Mouse (Mus musculus) T-helper 17 cell (primary cell): Measurements from ENCODE around the gene Gm17660.

Experiments used
- in situ Hi-C, 2 experiments: fragments of 300-600 bp; cut with MboI, MseI; formaldehyde crosslinking; loops; 1 replicate in 1 of 2; 2 replicates in 1 of 2; pipeline ENCODE4 v1.15.1; 2025; ENCODE audit warnings: high pct_unique_total_duplicates in 2 of 2

Gene Gm17660

DNA sequence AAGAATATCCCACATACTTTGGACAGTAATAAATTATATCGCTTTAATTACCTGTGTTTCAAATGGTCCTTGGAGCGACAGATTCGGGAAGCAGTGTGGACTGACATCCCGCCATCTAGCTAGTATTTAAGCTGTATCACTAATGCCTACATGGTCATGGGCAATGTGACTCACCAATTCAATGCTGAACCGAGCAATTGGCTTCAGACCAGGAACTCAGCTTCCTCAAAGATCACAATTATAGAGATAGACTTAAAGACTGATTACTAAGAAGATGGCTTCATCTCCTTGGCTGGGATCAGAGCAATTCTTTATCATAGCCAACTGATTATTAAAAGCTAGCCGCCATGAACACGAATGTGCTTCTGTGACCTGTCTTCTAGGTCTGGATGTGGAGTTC, at the start of gene Gm17660:
Gene Gm17660 (minus strand): TSS at position 101 of the 400 bp plus-strand sequence.
- in situ Hi-C loops = loop anchor here in 1 of 2 experiments (5.0 kb wide), 1 partner anchor 255 kb away; no protein-coding TSS in a partner anchor

- in situ Hi-C loops = no loop called here
Measured at GRCm38 (mm10) chr5:104126561-104127320, 49.3 kb upstream of the Gm17660 start.

DNA sequence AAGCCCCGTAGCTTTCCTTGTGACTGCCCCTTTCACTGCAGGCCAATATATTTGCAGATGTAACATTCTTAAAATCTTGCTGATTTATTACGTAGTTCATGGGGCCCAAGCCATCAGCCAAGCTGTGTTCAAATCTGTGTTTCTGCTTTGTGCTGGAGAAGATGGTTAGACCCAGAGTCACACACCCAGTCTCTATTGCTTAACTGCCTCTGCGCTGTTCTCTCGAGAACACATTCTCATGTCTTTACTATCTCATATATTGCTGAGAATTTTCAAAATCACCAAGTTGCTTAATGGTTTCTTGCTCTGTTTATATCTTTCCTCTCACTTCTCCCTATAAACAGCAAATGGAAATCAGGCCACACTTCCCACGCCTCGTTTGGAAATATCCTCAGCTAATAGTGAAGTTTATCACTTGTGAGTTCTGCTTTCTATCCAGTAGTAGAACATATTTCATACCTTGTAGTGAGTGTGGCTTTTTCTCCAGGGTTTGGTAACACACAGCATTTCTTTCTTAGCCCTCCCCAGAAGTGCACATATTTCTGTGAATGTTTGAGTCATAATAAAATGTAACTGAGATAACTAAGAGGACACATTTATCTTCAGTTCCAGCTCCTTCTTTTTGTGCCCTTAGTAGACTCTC, 46.7 kb upstream of the Gm17660 start:
- in situ Hi-C loops = no loop called here

DNA sequence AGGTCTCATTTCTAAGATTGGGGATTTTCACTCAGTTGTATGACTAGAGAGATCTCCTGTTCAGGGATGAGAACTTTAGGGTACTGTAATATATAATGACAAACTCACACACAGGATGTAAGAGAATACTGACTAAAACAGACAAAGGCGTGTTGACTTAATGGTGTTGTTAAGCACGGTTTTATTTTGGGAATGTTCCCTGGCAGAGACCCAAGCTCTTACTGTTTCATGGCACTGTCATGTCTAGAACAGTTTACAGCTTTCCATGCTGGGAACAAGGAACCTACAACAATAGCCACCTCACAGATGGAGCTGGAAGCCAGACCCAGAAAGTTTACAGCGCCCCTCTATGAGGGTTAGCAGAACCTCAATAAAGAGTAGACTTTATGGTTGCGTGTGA, 38.5 kb upstream of the Gm17660 start:
- in situ Hi-C loops = no loop called here

GRCm38 (mm10) chr5:104115118-104115517, 37.7 kb upstream of the Gm17660 start:
- in situ Hi-C loops = no loop called here

GRCm38 (mm10) chr5:104113491-104114172, 36.2 kb upstream of the Gm17660 start, which contains the start of gene Sparcl1:
Gene Sparcl1 (minus strand): TSS chr5:104113733.
- in situ Hi-C loops = no loop called here

GRCm38 (mm10) chr5:104112511-104112910, 35.1 kb upstream of the Gm17660 start:
- in situ Hi-C loops = no loop called here

- in situ Hi-C loops = no loop called here
Measured at GRCm38 (mm10) chr5:104112016-104112415, 34.6 kb upstream of the Gm17660 start.

GRCm38 (mm10) chr5:104110171-104110920, 32.9 kb upstream of the Gm17660 start:
- in situ Hi-C loops = no loop called here

- in situ Hi-C loops = no loop called here
Measured at GRCm38 (mm10) chr5:104109516-104109915, 32.1 kb upstream of the Gm17660 start.

- in situ Hi-C loops = no loop called here
Measured at GRCm38 (mm10) chr5:104108879-104109369, 31.5 kb upstream of the Gm17660 start.

DNA sequence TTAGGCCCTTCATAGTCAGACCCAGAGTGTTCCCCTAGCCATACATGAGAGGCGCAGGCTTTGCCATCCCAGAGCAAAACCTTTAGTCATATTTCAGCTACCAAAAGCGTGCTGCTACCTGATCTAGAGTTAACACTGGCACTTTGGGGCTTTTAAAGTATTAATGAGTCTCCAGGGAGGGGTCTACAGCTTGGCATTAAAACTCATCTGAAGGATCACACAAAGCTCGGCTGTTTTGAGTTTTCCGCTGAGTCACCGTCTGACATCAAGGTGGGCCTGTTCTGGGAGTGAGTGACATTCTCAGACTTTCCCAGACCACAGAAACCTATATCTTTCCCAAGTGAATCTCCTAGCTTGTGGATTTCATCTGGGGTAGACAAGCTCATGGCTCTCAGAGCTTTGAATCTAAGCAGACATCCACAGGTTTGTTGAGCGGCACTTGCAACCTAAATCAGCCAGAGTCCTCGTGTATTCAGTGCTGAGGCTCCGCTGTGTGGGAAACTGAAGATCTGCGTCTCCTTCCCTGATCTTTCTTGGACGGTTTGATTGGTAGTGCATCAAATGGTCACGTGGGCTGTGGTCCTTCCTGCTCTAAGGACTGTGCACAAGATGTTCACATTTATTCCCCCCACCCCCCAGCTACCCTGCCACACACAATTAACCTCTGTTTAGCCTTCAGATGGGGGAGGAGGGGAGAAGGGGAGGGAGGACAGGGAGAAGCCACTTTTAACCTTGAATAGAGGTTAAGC, 30.9 kb upstream of the Gm17660 start:
- in situ Hi-C loops = no loop called here

GRCm38 (mm10) chr5:104104111-104104510, 26.7 kb upstream of the Gm17660 start:
- in situ Hi-C loops = no loop called here

DNA sequence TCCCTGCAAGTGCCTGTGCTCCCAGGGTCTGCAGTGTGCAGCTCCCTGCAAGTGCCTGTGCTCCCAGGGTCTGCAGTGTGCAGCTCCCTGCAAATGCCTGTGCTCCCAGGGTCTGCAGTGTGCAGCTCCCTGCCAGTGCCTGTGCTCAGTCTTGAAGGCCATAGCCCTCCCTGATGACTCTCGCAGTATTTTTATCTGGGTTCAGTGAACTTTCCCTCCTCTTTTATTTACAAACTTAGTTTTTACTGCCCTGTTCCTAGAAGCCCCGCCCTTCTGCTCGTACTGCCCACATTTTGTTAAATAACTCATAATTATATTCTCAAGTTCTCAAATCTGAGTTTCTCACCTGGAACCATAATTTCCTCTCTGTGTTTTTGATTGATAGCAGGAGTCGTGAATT, 25.8 kb upstream of the Gm17660 start:
- in situ Hi-C loops = no loop called here

- in situ Hi-C loops = no loop called here
Measured at GRCm38 (mm10) chr5:104101678-104102531, 24.5 kb upstream of the Gm17660 start.

DNA sequence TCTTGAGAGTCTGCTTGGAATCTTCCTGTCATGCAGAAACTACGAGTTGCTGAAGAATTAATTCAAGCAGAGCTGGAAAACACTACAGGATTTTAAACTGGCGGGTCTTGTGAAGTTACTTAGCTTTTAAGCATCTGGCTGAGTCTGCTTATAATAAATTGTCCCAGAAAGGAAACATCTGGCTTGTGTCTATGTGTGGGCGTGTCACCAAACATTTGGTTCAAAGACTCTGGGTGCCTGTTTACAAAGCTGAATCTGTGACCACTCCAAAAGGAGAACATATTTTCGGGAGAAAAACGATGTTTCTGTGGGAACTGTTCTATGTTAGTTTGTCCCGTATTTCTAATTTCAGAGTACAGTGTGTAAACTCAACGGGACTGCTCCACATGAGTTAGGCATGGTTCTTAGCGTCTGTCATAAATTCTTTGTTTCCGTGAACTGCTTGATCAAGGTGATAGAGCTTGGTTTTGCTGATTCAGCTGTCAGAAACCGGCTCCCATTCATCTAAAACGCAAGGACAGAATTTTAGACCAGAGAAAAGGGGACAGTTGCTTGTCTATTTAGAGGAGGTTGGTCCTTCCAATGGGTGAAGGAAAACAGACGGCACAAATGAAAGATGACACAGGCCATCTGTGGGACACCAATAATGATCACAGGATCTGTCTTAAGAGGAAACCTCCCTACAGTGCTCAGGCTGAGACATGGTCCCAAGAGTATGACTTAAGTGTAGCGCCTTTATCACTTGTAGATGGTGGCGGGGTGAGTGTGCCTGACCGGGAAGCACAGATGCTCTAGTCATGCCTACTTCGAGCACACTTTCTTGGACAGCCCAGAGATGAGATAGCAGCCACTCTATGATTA, 18.9 kb upstream of the Gm17660 start:
- in situ Hi-C loops = no loop called here

DNA sequence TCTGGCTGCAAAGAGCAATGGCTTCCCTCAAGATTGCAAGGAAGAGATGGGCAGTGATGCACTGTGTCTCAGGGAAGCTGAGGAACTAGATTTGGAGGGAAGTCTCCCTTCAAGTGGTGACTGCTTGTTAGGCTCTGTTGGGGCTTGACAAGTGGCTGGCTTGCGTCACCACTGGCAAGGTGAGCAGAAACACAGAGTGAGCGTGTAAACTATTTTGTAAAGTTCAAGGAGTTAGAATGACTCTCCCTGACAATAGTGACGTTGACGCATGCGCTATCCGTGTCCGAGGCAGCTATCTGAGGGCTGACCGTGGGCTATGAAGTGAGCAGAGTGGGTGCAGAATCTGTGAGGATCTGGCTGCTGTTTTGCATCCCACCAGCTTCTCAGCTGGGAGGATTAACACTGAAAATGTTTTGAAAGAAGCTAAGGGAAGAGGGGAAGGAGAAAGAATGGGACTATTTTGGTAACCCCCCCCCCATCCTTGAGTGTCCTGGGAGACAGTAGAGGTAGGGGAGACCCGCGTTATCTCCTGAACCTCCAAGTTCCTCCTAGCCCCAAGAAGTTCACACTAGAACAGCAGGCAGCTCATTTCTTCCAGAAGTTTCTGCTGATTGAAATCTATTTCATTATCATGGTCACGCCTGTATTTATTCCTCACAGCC, 18.1 kb upstream of the Gm17660 start:
- in situ Hi-C loops = no loop called here

DNA sequence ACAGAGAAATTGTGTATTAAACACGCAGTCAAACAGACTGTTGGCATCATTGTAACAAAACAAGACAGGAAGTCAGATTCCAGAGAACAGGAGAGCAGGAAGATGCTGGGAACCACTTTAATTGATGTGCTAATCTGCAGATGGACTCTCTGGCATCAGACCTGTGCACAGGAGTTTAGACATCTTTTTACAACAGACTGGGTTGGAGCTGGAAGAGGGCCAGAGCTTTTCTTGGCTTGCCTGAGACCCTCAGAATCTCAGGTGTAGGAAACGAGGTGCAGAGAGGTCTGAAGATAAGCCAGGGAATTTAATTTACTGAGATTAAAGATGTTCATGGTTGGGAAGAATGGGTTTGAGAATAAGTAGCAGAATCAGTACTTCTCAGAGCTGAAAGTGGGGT, 12.3 kb upstream of the Gm17660 start:
- in situ Hi-C loops = no loop called here
